Mouse (Mus musculus): ENCODE data around the gene Dnaic1. TPM values are rescaled to one million over a fixed set of nuclear protein-coding genes. Genes with fewer than 3 reads are reported as not detected.

Gene Dnaic1
- polyA plus RNA-seq, 1 experiment = 86.5 TPM

- Histone ChIP-seq H3K4me3 (ENCODE audit: control insufficient read depth, low read depth, low read length) (no peak overlapping the region), H3K27ac (ENCODE audit: control insufficient read depth, insufficient read depth, low read depth, low read length) (no peak overlapping the region), H3K36me3 (ENCODE audit: control insufficient read depth, insufficient read depth, low read length) (no peaks in the 10 kb centered on the region), H3K4me1 (ENCODE audit: control insufficient read depth, insufficient read depth, low read length) (no peaks in the 10 kb centered on the region; the same call in 1 of the 2 replicates), H3K27me3 (ENCODE audit: control insufficient read depth, insufficient read depth, low read length) (no peaks in the 10 kb centered on the region)
- TF ChIP-seq CTCF (IDR thresholded peaks at IDR 0.05; ENCODE audit: control insufficient read depth, insufficient read depth, insufficient replicate concordance, low read depth, low read length) (no peak), POLR2A (IDR thresholded peaks at IDR 0.05; ENCODE audit: control insufficient read depth, low read depth, low read length) (no peak)
Measured at GRCm38 (mm10) chr4:41664533-41664932, 95.0 kb downstream of the Dnaic1 start.

GRCm38 (mm10) chr4:41665009-41665675 is 95.6 kb downstream of the Dnaic1 start:
- H3K4me1 ChIP-seq (ENCODE audit: control insufficient read depth, insufficient read depth, low read length) = no peaks in the 10 kb centered on the region; the same call in 1 of the 2 replicates

GRCm38 (mm10) chr4:41666646-41667045 is 97.1 kb downstream of the Dnaic1 start:
- Histone ChIP-seq H3K27me3 (ENCODE audit: control insufficient read depth, insufficient read depth, low read length) (no peaks in the 10 kb centered on the region), H3K36me3 (ENCODE audit: control insufficient read depth, insufficient read depth, low read length) (no peaks in the 10 kb centered on the region), H3K27ac (ENCODE audit: control insufficient read depth, insufficient read depth, low read depth, low read length) (no peak overlapping the region), H3K4me3 (ENCODE audit: control insufficient read depth, low read depth, low read length) (no peak overlapping the region), H3K4me1 (ENCODE audit: control insufficient read depth, insufficient read depth, low read length) (no peaks in the 10 kb centered on the region; the same call in 1 of the 2 replicates)
- TF ChIP-seq POLR2A (IDR thresholded peaks at IDR 0.05; ENCODE audit: control insufficient read depth, low read depth, low read length) = no peak
- TF ChIP-seq CTCF (IDR thresholded peaks at IDR 0.05; ENCODE audit: control insufficient read depth, insufficient read depth, insufficient replicate concordance, low read depth, low read length) = no peak

More at GRCm38 (mm10) chr4:41665009-41665675, 95.6 kb downstream of the Dnaic1 start:
- TF ChIP-seq POLR2A (IDR thresholded peaks at IDR 0.05; ENCODE audit: control insufficient read depth, low read depth, low read length) = no peak
- TF ChIP-seq CTCF (IDR thresholded peaks at IDR 0.05; ENCODE audit: control insufficient read depth, insufficient read depth, insufficient replicate concordance, low read depth, low read length) = no peak
- H3K27me3 ChIP-seq (ENCODE audit: control insufficient read depth, insufficient read depth, low read length) = no peaks in the 10 kb centered on the region
- H3K36me3 ChIP-seq (ENCODE audit: control insufficient read depth, insufficient read depth, low read length) = no peaks in the 10 kb centered on the region
- H3K27ac ChIP-seq (ENCODE audit: control insufficient read depth, insufficient read depth, low read depth, low read length) = no peak overlapping the region
- no peak overlapping the region for H3K4me3 ChIP-seq (ENCODE audit: control insufficient read depth, low read depth, low read length)

GRCm38 (mm10) chr4:41670836-41671235 is 101.3 kb downstream of the Dnaic1 start:
- TF ChIP-seq CTCF (IDR thresholded peaks at IDR 0.05; ENCODE audit: control insufficient read depth, insufficient read depth, insufficient replicate concordance, low read depth, low read length) (no peak), POLR2A (IDR thresholded peaks at IDR 0.05; ENCODE audit: control insufficient read depth, low read depth, low read length) (no peak)
- Histone ChIP-seq H3K27ac (ENCODE audit: control insufficient read depth, insufficient read depth, low read depth, low read length) (no peak overlapping the region), H3K27me3 (ENCODE audit: control insufficient read depth, insufficient read depth, low read length) (no peaks in the 10 kb centered on the region), H3K4me1 (ENCODE audit: control insufficient read depth, insufficient read depth, low read length) (no peaks in the 10 kb centered on the region), H3K36me3 (ENCODE audit: control insufficient read depth, insufficient read depth, low read length) (no peaks in the 10 kb centered on the region), H3K4me3 (ENCODE audit: control insufficient read depth, low read depth, low read length) (no peak overlapping the region)

DNA sequence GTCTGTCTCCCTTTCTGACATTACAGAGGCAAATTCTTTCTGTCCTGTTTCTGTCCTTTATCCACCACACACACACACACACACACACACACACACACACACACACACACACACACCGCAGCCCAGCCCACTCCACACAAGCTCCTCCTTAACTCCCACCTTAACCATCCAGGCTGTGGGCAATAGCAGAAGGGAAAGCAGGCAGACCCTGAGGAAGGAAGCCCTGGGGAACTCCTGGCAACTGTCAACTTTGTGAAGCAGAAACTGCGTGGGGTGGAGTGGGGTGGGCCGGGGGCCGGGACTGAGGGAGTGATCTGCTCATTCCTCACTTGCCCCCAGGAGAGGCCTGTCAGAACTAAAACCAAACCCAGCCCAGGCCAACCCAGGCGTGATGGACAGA is 101.9 kb downstream of the Dnaic1 start:
- Histone ChIP-seq H3K36me3 (ENCODE audit: control insufficient read depth, insufficient read depth, low read length) (no peaks in the 10 kb centered on the region), H3K4me1 (ENCODE audit: control insufficient read depth, insufficient read depth, low read length) (no peaks in the 10 kb centered on the region), H3K4me3 (ENCODE audit: control insufficient read depth, low read depth, low read length) (no peak overlapping the region), H3K27me3 (ENCODE audit: control insufficient read depth, insufficient read depth, low read length) (no peaks in the 10 kb centered on the region), H3K27ac (ENCODE audit: control insufficient read depth, insufficient read depth, low read depth, low read length) (no peak overlapping the region)
- no peak for TF ChIP-seq CTCF (IDR thresholded peaks at IDR 0.05; ENCODE audit: control insufficient read depth, insufficient read depth, insufficient replicate concordance, low read depth, low read length)
- TF ChIP-seq POLR2A (IDR thresholded peaks at IDR 0.05; ENCODE audit: control insufficient read depth, low read depth, low read length) = no peak

DNA sequence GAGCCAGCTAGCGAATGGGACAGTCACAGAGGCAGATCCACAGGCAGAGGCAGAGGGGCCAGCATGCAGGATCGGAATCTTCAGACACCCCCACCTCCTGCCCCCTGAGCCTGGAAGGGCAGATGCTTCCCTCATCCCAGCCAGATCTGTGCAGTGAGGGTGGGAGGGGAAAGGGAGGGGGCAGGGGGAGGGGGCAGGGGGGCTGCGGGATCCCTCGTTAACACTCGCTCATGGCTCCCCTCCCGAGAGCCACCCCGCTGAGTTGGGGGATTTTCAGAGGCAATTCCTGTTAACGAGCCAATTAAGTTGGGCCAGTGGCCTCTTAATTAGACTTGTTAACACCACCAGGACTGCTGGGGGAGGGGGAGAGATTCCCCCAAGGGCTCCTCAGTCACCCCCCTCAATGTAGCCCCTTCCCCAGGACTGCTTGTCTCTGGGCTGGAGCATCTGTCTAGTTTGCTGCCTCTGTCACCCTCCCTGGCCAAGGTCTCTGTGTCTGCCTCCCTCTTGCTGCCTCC is 102.4 kb downstream of the Dnaic1 start:
- no peaks in the 10 kb centered on the region for H3K27me3 ChIP-seq (ENCODE audit: control insufficient read depth, insufficient read depth, low read length)
- H3K4me1 ChIP-seq (ENCODE audit: control insufficient read depth, insufficient read depth, low read length) = no peaks in the 10 kb centered on the region
- no peak for TF ChIP-seq POLR2A (IDR thresholded peaks at IDR 0.05; ENCODE audit: control insufficient read depth, low read depth, low read length)
- TF ChIP-seq CTCF (IDR thresholded peaks at IDR 0.05; ENCODE audit: control insufficient read depth, insufficient read depth, insufficient replicate concordance, low read depth, low read length) = no peak
- no peak overlapping the region for H3K4me3 ChIP-seq (ENCODE audit: control insufficient read depth, low read depth, low read length)
- no peak overlapping the region for H3K27ac ChIP-seq (ENCODE audit: control insufficient read depth, insufficient read depth, low read depth, low read length)
- no peaks in the 10 kb centered on the region for H3K36me3 ChIP-seq (ENCODE audit: control insufficient read depth, insufficient read depth, low read length)

GRCm38 (mm10) chr4:41672522-41672963 is 103.0 kb downstream of the Dnaic1 start:
- Histone ChIP-seq H3K27me3 (ENCODE audit: control insufficient read depth, insufficient read depth, low read length) (no peaks in the 10 kb centered on the region), H3K4me1 (ENCODE audit: control insufficient read depth, insufficient read depth, low read length) (no peaks in the 10 kb centered on the region), H3K27ac (ENCODE audit: control insufficient read depth, insufficient read depth, low read depth, low read length) (no peak overlapping the region), H3K36me3 (ENCODE audit: control insufficient read depth, insufficient read depth, low read length) (no peaks in the 10 kb centered on the region), H3K4me3 (ENCODE audit: control insufficient read depth, low read depth, low read length) (no peak overlapping the region)
- TF ChIP-seq CTCF (IDR thresholded peaks at IDR 0.05; ENCODE audit: control insufficient read depth, insufficient read depth, insufficient replicate concordance, low read depth, low read length) (no peak), POLR2A (IDR thresholded peaks at IDR 0.05; ENCODE audit: control insufficient read depth, low read depth, low read length) (no peak)

Data from testis, adult 2 months (tissue).